Mouse (Mus musculus): ENCODE results near the gene Nudt13. TPM values are rescaled to one million over a fixed set of nuclear protein-coding genes. Genes with fewer than 3 reads are reported as not detected.
"Not testable (repeated sequence)": the region's sequence is repeated elsewhere in the genome, so short reads cannot be mapped to it uniquely, and the experiment has no call there.

Nudt13 gene
- polyA plus RNA-seq, 1 experiment from 2014 or later, result 10.5 TPM

DNA sequence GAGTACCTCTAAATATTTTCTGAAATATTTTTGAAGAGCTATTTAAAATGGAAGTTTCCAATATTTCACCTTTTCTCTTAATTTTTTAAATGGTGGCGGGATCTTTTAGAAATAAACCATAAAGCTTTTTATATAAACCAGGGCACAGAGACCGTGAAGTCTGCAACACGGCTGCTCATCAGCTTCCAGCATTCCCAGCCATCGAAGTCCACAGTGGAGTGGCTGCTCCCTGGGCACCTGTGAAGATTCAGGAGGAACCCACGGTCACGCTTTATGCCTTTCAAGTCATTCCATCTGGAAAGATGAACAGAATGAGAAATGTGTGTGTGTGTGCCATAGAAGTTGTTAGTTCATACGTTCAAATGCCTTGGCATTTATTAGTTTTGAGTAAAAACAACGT, 450 bp downstream of the Nudt13 start:
- Histone ChIP-seq H3K4me1 (replicated peaks) (peaks cover 7% of the 10 kb centered on the region), H3K9me3 (no peaks in the 10 kb centered on the region), H3K4me2 (peak overlapping the region; percentile 60), H3K4me3 (peak overlapping the region; percentile 53), H3K9ac (peak overlapping the region; percentile 67), H3K27me3 (no peaks in the 10 kb centered on the region), H3K27ac (replicated peaks) (no peak overlapping the region), H3K36me3 (no peaks in the 10 kb centered on the region)
- no peak for ATAC-seq (ENCODE audit: low read depth)
- 51% methylated on average over 8 of the region's 8 CpGs for WGBS

GRCm38 (mm10) chr14:20297616-20298015, 3.1 kb downstream of the Nudt13 start:
- no peaks in the 10 kb centered on the region for H3K27me3 ChIP-seq
- no peak overlapping the region for H3K4me3 ChIP-seq
- no peak overlapping the region for H3K9ac ChIP-seq
- H3K27ac ChIP-seq (replicated peaks), result no peak overlapping the region
- H3K4me2 ChIP-seq, result no peak overlapping the region
- H3K36me3 ChIP-seq, result no peaks in the 10 kb centered on the region
- H3K9me3 ChIP-seq, result no peaks in the 10 kb centered on the region
- H3K4me1 ChIP-seq (replicated peaks), result peaks cover 7% of the 10 kb centered on the region
- no peak for ATAC-seq (ENCODE audit: low read depth)
- 86% methylated on average over 3 of the region's 3 CpGs for WGBS

DNA sequence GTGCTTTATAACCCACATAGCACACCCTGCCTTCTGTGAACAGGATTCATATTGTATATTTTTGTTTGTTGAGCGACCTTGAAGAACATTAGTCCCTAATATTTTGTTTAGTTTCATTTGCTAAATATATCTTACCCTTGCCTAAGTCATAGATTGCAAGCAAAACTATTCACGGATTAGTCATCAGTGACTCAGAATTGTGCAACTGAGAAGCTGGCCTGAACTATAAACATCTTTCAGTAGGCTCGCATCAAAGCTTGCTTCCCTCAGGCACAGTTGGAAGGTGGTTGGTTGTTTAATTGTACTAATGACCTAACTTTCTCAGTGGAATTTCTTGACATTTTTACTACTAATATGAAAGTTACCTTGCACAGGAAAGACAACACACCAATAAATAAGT, 3.6 kb downstream of the Nudt13 start:
- no peaks in the 10 kb centered on the region for H3K9me3 ChIP-seq
- 89% methylated on average over 3 of the region's 3 CpGs for WGBS
- no peaks in the 10 kb centered on the region for H3K36me3 ChIP-seq

GRCm38 (mm10) chr14:20305085-20305484, 10.6 kb downstream of the Nudt13 start:
- H3K9me3 ChIP-seq; H3K27me3 ChIP-seq; H3K9ac ChIP-seq; H3K4me3 ChIP-seq; H3K4me2 ChIP-seq; H3K4me1 ChIP-seq (replicated peaks); ATAC-seq (ENCODE audit: low read depth); H3K27ac ChIP-seq (replicated peaks): not testable (repeated sequence)
- H3K36me3 ChIP-seq, result peaks cover 29% of the 10 kb centered on the region
- 79% methylated on average over 2 of the region's 2 CpGs for WGBS

More for the DNA sequence above, 3.6 kb downstream of the Nudt13 start:
- Histone ChIP-seq H3K27ac (replicated peaks) (no peak overlapping the region), H3K4me1 (replicated peaks) (peaks cover 7% of the 10 kb centered on the region), H3K9ac (no peak overlapping the region), H3K4me2 (no peak overlapping the region), H3K27me3 (no peaks in the 10 kb centered on the region), H3K4me3 (no peak overlapping the region)
- ATAC-seq (ENCODE audit: low read depth), result no peak

GRCm38 (mm10) chr14:20315137-20315536, 20.6 kb downstream of the Nudt13 start:
- H3K4me2 ChIP-seq, result no peak overlapping the region
- WGBS, result 90% methylated on average over 1 of the region's 1 CpGs
- H3K4me1 ChIP-seq (replicated peaks), result no peaks in the 10 kb centered on the region
- H3K9me3 ChIP-seq, result no peaks in the 10 kb centered on the region
- H3K4me3 ChIP-seq, result no peak overlapping the region
- ATAC-seq (ENCODE audit: low read depth), result no peak
- no peaks in the 10 kb centered on the region for H3K27me3 ChIP-seq
- H3K36me3 ChIP-seq, result peaks cover 34% of the 10 kb centered on the region
- H3K9ac ChIP-seq, result no peak overlapping the region
- H3K27ac ChIP-seq (replicated peaks), result no peak overlapping the region

DNA sequence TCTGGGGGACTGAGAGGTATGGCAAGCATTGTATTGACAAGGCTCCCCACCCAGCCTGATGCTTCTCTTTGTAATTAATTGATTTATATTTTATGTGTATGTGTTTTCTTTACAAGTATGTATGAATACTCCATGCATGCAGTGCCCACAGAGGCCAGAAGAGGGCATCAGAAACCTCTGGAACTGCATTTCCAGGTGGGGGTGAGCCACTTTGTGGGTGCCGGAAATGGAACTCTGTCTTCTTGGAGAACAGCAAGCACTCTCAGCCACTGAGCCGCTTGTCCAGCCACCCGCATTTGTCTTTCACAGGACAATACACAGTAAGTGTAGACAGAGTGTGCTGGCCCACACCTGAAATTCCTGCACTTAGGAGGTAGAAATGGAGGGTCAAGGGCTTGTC, 24.9 kb downstream of the Nudt13 start:
- H3K9me3 ChIP-seq, result no peaks in the 10 kb centered on the region
- no peaks in the 10 kb centered on the region for H3K4me1 ChIP-seq (replicated peaks)
- no peaks in the 10 kb centered on the region for H3K27me3 ChIP-seq
- no peak overlapping the region for H3K27ac ChIP-seq (replicated peaks)
- no peak overlapping the region for H3K4me3 ChIP-seq
- no peak overlapping the region for H3K4me2 ChIP-seq
- no peak for ATAC-seq (ENCODE audit: low read depth)
- H3K36me3 ChIP-seq, result peaks cover 59% of the 10 kb centered on the region
- no peak overlapping the region for H3K9ac ChIP-seq
- WGBS, result 85% methylated on average over 3 of the region's 3 CpGs

- Histone ChIP-seq H3K4me3 (no peak overlapping the region), H3K27me3 (no peaks in the 10 kb centered on the region), H3K27ac (replicated peaks) (no peak overlapping the region), H3K9me3 (no peaks in the 10 kb centered on the region), H3K4me2 (no peak overlapping the region), H3K4me1 (replicated peaks) (no peaks in the 10 kb centered on the region), H3K9ac (no peak overlapping the region), H3K36me3 (peaks cover 80% of the 10 kb centered on the region)
- no peak for ATAC-seq (ENCODE audit: low read depth)
- 93% methylated on average over 9 of the region's 9 CpGs for WGBS
Observed at GRCm38 (mm10) chr14:20324196-20324595, 29.7 kb downstream of the Nudt13 start.

DNA sequence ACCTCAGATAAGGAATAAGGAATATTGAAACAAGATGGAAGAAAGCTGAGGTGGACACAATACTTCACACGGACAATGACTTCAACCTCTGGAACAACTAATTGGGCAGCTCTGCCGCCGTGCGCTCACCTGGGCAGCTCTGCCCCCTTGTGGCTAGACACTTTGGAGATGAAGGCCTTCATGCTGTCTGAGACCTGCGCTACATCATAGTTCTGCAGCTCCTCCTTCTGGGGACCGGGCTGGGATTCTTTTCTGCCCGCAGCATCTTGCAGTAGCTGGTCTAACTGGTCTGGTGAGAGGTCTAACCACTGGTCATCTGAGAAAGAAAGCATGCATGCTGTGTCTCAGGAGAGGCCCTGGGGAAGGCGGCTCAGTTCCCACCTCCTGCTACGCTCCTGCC, 34.0 kb downstream of the Nudt13 start:
- 80% methylated on average over 9 of the region's 9 CpGs for WGBS
- no peak overlapping the region for H3K27ac ChIP-seq (replicated peaks)
- H3K4me3 ChIP-seq, result no peak overlapping the region
- H3K9ac ChIP-seq, result no peak overlapping the region
- H3K4me2 ChIP-seq, result no peak overlapping the region
- H3K4me1 ChIP-seq (replicated peaks), result no peaks in the 10 kb centered on the region
- ATAC-seq (ENCODE audit: low read depth), result no peak
- H3K9me3 ChIP-seq, result no peaks in the 10 kb centered on the region
- H3K27me3 ChIP-seq, result no peaks in the 10 kb centered on the region
- peaks cover 84% of the 10 kb centered on the region for H3K36me3 ChIP-seq

- Histone ChIP-seq H3K27ac (replicated peaks) (no peak overlapping the region), H3K36me3 (peaks cover 86% of the 10 kb centered on the region), H3K4me3 (no peak overlapping the region), H3K4me1 (replicated peaks) (no peaks in the 10 kb centered on the region), H3K4me2 (no peak overlapping the region), H3K27me3 (no peaks in the 10 kb centered on the region), H3K9me3 (no peaks in the 10 kb centered on the region), H3K9ac (no peak overlapping the region)
- ATAC-seq (ENCODE audit: low read depth), result no peak
- 93% methylated on average over 4 of the region's 4 CpGs for WGBS
Observed at GRCm38 (mm10) chr14:20331316-20331715, 36.8 kb downstream of the Nudt13 start.

GRCm38 (mm10) chr14:20339415-20339814, 44.9 kb downstream of the Nudt13 start:
- H3K36me3 ChIP-seq, result peaks cover 64% of the 10 kb centered on the region
- no peaks in the 10 kb centered on the region for H3K27me3 ChIP-seq
- no peak overlapping the region for H3K4me3 ChIP-seq
- ATAC-seq (ENCODE audit: low read depth), result no peak
- H3K9me3 ChIP-seq, result no peaks in the 10 kb centered on the region
- no peak overlapping the region for H3K27ac ChIP-seq (replicated peaks)
- 95% methylated on average over 5 of the region's 5 CpGs for WGBS
- no peak overlapping the region for H3K4me2 ChIP-seq
- no peak overlapping the region for H3K9ac ChIP-seq
- H3K4me1 ChIP-seq (replicated peaks), result no peaks in the 10 kb centered on the region

GRCm38 (mm10) chr14:20340149-20340548, 45.7 kb downstream of the Nudt13 start:
- H3K27ac ChIP-seq (replicated peaks), result no peak overlapping the region
- H3K9me3 ChIP-seq, result no peaks in the 10 kb centered on the region
- H3K27me3 ChIP-seq, result no peaks in the 10 kb centered on the region
- H3K36me3 ChIP-seq, result peaks cover 65% of the 10 kb centered on the region
- ATAC-seq (ENCODE audit: low read depth), result no peak
- H3K4me2 ChIP-seq, result no peak overlapping the region
- H3K4me1 ChIP-seq (replicated peaks), result no peaks in the 10 kb centered on the region
- H3K9ac ChIP-seq, result no peak overlapping the region
- H3K4me3 ChIP-seq, result no peak overlapping the region
- 84% methylated on average over 8 of the region's 8 CpGs for WGBS

DNA sequence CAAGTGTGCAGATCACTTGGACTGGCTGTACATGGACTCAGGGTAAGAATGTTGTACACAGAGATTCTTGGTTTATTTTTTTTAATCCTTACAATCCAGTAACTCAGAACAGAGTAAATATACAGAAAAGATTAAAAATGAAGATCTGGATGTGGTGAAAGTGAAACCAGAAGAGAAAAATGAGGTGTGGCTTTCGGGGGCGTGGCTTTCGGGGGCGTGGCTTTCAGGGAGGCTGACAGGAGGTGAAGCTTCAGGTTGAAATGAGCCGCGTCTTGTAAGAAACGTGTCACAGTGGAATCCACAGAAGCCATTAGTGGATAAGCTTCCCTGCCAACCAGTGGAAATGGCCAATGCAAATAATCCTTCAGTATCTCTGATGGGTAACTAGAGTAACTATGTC, 46.4 kb downstream of the Nudt13 start:
- H3K9me3 ChIP-seq, result no peaks in the 10 kb centered on the region
- H3K27ac ChIP-seq (replicated peaks), result no peak overlapping the region
- H3K4me2 ChIP-seq, result no peak overlapping the region
- ATAC-seq (ENCODE audit: low read depth), result no peak
- 82% methylated on average over 7 of the region's 7 CpGs for WGBS
- H3K4me3 ChIP-seq, result no peak overlapping the region
- 0 out of 2 replicates have a peak, but pooled peaks cover 5% of the 10 kb centered on the region for H3K4me1 ChIP-seq (replicated peaks)
- no peaks in the 10 kb centered on the region for H3K27me3 ChIP-seq
- H3K9ac ChIP-seq, result no peak overlapping the region
- H3K36me3 ChIP-seq, result peaks cover 65% of the 10 kb centered on the region

DNA sequence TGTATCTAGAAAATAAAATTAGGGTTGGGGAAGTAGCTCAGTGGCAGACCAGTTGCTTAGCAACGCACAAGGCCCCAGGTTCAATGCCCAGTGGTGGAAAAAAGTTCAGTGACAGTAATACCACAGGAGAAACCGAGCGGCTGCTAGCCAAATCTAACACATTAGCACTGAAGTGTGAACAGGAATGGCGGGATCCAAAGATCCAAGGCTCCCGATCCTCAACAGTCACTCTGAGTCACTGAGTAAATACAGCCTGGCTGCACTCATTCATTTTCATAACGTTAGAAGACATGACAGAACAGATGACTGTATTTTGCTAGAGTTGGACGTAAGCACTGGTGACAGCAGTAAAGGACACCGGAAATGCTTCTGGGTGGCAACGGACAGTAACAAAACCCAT, 51.4 kb downstream of the Nudt13 start:
- Histone ChIP-seq H3K4me1 (replicated peaks) (peaks cover 30% of the 10 kb centered on the region), H3K9me3 (no peaks in the 10 kb centered on the region), H3K27me3 (no peaks in the 10 kb centered on the region), H3K4me3 (no peak overlapping the region), H3K36me3 (peaks cover 38% of the 10 kb centered on the region), H3K27ac (replicated peaks) (no peak overlapping the region), H3K4me2 (no peak overlapping the region), H3K9ac (no peak overlapping the region)
- WGBS, result 91% methylated on average over 9 of the region's 9 CpGs
- ATAC-seq (ENCODE audit: low read depth), result no peak
